Mouse (Mus musculus): Measurements from ENCODE around the gene Ank3. TPM values are rescaled to one million over a fixed set of nuclear protein-coding genes. Genes with fewer than 3 reads are reported as not detected.

Ank3 gene
- total and polyA plus RNA-seq, 2 experiments from 2014 or later: 66.6 to 253 TPM

DNA sequence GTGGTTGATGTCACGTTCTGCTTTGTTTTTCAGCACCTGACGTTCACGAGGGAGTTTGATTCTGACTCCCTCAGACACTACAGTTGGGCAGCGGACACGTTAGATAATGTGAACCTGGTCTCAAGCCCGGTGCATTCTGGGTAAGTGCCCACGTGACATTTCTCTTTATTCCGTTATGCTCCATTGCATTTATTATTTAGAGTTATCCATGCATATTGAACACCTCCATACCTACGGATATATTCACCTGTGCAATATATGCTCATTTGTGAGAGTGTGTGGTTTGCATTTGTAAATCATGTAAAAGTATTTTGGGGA is 552.3 kb downstream of the Ank3 start:
- Histone ChIP-seq H3K9me3 (ENCODE audit: low read length) (no peaks in the 10 kb centered on the region), H3K4me2 (ENCODE audit: low read depth, low read length, poor library complexity, severe bottlenecking) (no peak overlapping the region), H3K4me3 (ENCODE audit: low read depth, low read length) (no peak overlapping the region), H3K27ac (ENCODE audit: low read depth, low read length) (no peak overlapping the region), H3K27me3 (ENCODE audit: insufficient read depth, low read length) (no peaks in the 10 kb centered on the region), H3K9ac (replicated peaks; ENCODE audit: low read length, poor library complexity, severe bottlenecking) (no peak overlapping the region), H3K4me1 (ENCODE audit: insufficient read depth, low read length) (no peaks in the 10 kb centered on the region), H3K36me3 (ENCODE audit: insufficient read depth, low read length) (no peaks in the 10 kb centered on the region)
- no peak for DNase-seq (ENCODE audit: low spot score)
- no peak for TF ChIP-seq CTCF (IDR thresholded peaks at IDR 0.05)
- 87% methylated on average over 9 of the region's 9 CpGs for WGBS
- no peak for ATAC-seq (ENCODE audit: low FRiP score)

DNA sequence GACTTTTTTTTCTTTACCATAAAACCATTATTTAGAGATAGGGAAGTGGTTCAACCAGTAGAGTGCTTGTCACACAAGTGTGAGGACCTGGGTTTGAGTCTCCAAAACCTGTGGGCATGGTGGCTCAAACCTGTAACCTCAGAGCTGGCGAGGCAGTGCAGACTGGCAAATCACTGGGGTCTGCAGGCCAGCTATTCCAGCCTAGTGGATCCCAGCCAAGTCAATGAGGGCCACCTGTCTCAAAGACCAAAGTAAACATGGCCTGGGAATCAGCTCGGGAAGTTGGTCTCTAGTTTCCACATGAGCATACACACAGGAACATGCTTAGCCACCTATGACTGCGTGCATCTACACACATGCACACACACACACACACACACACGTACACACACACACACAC is 552.9 kb downstream of the Ank3 start:
- Histone ChIP-seq H3K9me3 (ENCODE audit: low read length) (no peaks in the 10 kb centered on the region), H3K27me3 (ENCODE audit: insufficient read depth, low read length) (no peaks in the 10 kb centered on the region), H3K4me1 (ENCODE audit: insufficient read depth, low read length) (no peaks in the 10 kb centered on the region), H3K4me2 (ENCODE audit: low read depth, low read length, poor library complexity, severe bottlenecking) (no peak overlapping the region), H3K27ac (ENCODE audit: low read depth, low read length) (no peak overlapping the region), H3K9ac (replicated peaks; ENCODE audit: low read length, poor library complexity, severe bottlenecking) (no peak overlapping the region), H3K4me3 (ENCODE audit: low read depth, low read length) (no peak overlapping the region), H3K36me3 (ENCODE audit: insufficient read depth, low read length) (no peaks in the 10 kb centered on the region; the same call in 1 of the 2 replicates)
- TF ChIP-seq CTCF (IDR thresholded peaks at IDR 0.05): no peak
- DNase-seq (ENCODE audit: low spot score): no peak
- WGBS: 85% methylated on average over 4 of the region's 4 CpGs
- no peak for ATAC-seq (ENCODE audit: low FRiP score)

DNA sequence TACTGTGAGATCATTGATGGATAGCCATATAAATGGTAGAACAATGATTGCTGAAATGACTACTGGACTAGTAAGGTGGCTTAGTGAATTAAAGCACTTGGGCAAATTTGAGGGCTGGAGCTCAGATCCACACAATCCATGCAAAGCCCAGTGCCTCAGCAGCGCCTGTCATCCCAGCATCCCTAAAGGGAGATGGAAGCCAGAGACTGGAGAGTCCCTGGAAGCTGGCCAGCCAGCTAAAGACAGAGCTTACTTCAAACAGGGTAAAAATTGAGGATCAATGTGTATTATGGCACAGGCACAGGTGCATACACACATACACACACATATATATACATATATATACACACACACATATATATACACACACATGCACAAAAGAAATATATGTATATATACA is 553.7 kb downstream of the Ank3 start:
- no peaks in the 10 kb centered on the region; the same call in 1 of the 2 replicates for H3K36me3 ChIP-seq (ENCODE audit: insufficient read depth, low read length)
- WGBS: 78% methylated on average over 1 of the region's 1 CpGs
- no peak overlapping the region for H3K27ac ChIP-seq (ENCODE audit: low read depth, low read length)
- TF ChIP-seq CTCF (IDR thresholded peaks at IDR 0.05): no peak
- H3K4me3 ChIP-seq (ENCODE audit: low read depth, low read length): no peak overlapping the region
- H3K4me2 ChIP-seq (ENCODE audit: low read depth, low read length, poor library complexity, severe bottlenecking): no peak overlapping the region
- DNase-seq (ENCODE audit: low spot score) (no peak), ATAC-seq (ENCODE audit: low FRiP score) (no peak)
- no peaks in the 10 kb centered on the region for H3K4me1 ChIP-seq (ENCODE audit: insufficient read depth, low read length)
- no peak overlapping the region for H3K9ac ChIP-seq (replicated peaks; ENCODE audit: low read length, poor library complexity, severe bottlenecking)
- H3K9me3 ChIP-seq (ENCODE audit: low read length): no peaks in the 10 kb centered on the region
- no peaks in the 10 kb centered on the region for H3K27me3 ChIP-seq (ENCODE audit: insufficient read depth, low read length)

DNA sequence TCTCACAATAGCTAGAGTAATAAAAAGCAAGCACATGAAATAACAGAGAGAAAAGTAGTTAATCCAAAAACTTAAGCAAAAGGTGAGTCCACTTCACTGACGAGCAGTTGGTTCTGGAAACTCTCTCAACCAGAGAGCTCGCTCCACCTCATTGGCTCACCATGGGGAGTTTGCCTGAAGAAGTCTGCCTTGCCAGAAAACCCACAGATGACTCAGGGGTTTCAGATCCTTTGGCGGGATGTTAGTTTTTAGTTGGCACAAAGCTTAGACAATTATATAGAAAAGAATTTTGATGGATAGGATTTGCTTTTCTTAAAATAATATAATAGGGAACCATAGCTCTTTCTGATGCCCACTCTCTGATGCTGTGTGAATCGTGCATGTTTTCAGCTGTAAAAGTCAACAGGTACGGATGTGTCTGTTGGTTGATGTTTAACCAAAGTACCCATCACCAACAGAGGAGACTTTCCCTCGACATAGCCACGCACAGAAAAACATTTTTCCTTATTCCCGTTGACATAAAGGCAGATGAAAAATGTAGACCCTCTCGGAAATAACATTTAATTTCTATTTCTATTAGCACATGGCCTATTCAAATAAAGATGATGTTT is 556.2 kb downstream of the Ank3 start:
- no peaks in the 10 kb centered on the region for H3K9me3 ChIP-seq (ENCODE audit: low read length)
- H3K4me1 ChIP-seq (ENCODE audit: insufficient read depth, low read length): no peaks in the 10 kb centered on the region
- WGBS: 89% methylated on average over 9 of the region's 9 CpGs
- no peak for ATAC-seq (ENCODE audit: low FRiP score)
- H3K4me2 ChIP-seq (ENCODE audit: low read depth, low read length, poor library complexity, severe bottlenecking): no peak overlapping the region
- no peaks in the 10 kb centered on the region; the same call in 1 of the 2 replicates for H3K36me3 ChIP-seq (ENCODE audit: insufficient read depth, low read length)
- no peak for DNase-seq (ENCODE audit: low spot score)
- no peak overlapping the region for H3K9ac ChIP-seq (replicated peaks; ENCODE audit: low read length, poor library complexity, severe bottlenecking)
- H3K27ac ChIP-seq (ENCODE audit: low read depth, low read length): no peak overlapping the region
- H3K4me3 ChIP-seq (ENCODE audit: low read depth, low read length): no peak overlapping the region
- H3K27me3 ChIP-seq (ENCODE audit: insufficient read depth, low read length): no peaks in the 10 kb centered on the region
- no peak for TF ChIP-seq CTCF (IDR thresholded peaks at IDR 0.05)

DNA sequence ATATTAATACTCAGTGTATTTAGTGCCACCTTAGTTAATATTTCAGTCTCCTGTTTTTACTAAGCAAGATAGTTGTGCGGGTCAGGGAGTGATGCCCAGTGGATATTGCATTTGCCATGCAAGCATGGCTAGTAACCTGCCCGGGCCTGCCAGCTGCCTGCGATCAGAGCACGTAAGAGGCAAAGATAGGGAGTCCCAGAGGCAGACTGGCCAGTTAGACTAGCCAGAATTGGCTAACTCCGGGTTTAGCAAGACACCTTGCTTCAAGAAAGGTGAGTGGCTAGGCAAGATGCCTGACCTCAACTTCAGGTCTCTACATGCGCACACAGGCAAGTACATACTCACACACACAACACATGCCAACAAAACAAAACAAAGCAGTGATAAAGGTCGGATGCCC is 563.7 kb downstream of the Ank3 start:
- H3K36me3 ChIP-seq (ENCODE audit: insufficient read depth, low read length): peaks cover 5% of the 10 kb centered on the region; the same call in 1 of the 2 replicates
- WGBS: 88% methylated on average over 7 of the region's 7 CpGs
- ATAC-seq (ENCODE audit: low FRiP score): no peak
- H3K4me2 ChIP-seq (ENCODE audit: low read depth, low read length, poor library complexity, severe bottlenecking): no peak overlapping the region
- no peaks in the 10 kb centered on the region for H3K27me3 ChIP-seq (ENCODE audit: insufficient read depth, low read length)
- no peaks in the 10 kb centered on the region for H3K4me1 ChIP-seq (ENCODE audit: insufficient read depth, low read length)
- no peak overlapping the region for H3K9ac ChIP-seq (replicated peaks; ENCODE audit: low read length, poor library complexity, severe bottlenecking)
- DNase-seq (ENCODE audit: low spot score): no peak
- no peak overlapping the region for H3K4me3 ChIP-seq (ENCODE audit: low read depth, low read length)
- H3K27ac ChIP-seq (ENCODE audit: low read depth, low read length): no peak overlapping the region
- TF ChIP-seq CTCF (IDR thresholded peaks at IDR 0.05): no peak
- no peaks in the 10 kb centered on the region for H3K9me3 ChIP-seq (ENCODE audit: low read length)

DNA sequence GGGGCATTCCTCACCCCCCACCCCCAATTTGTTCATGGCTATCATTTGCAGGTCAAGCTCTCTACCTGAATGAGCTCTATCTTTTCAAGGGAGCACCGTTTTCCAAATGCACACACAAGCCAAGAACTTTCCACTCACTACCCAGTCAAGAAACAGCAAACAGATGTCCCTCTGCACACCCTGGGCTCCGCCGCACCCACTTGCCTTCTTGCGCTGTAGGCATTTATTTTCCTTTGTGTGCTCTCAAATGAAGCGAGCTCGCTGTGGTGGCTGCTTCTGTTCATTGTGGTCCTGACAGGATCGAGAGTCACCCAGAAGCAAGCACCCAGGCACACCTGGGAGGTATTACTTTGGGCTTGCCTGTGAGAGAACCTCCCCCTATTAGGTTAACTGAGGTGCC is 564.4 kb downstream of the Ank3 start:
- Histone ChIP-seq H3K4me1 (ENCODE audit: insufficient read depth, low read length) (no peaks in the 10 kb centered on the region), H3K4me2 (ENCODE audit: low read depth, low read length, poor library complexity, severe bottlenecking) (no peak overlapping the region), H3K36me3 (ENCODE audit: insufficient read depth, low read length) (peaks cover 5% of the 10 kb centered on the region; the same call in 1 of the 2 replicates), H3K27me3 (ENCODE audit: insufficient read depth, low read length) (no peaks in the 10 kb centered on the region), H3K4me3 (ENCODE audit: low read depth, low read length) (no peak overlapping the region), H3K27ac (ENCODE audit: low read depth, low read length) (no peak overlapping the region), H3K9me3 (ENCODE audit: low read length) (no peaks in the 10 kb centered on the region), H3K9ac (replicated peaks; ENCODE audit: low read length, poor library complexity, severe bottlenecking) (no peak overlapping the region)
- DNase-seq (ENCODE audit: low spot score): no peak
- WGBS: 85% methylated on average over 7 of the region's 7 CpGs
- TF ChIP-seq CTCF (IDR thresholded peaks at IDR 0.05): no peak
- ATAC-seq (ENCODE audit: low FRiP score): no peak
